Mouse (Mus musculus) neutrophil, adult 59 days (primary cell): ENCODE results near the gene Nek8. TPM values are rescaled to one million over a fixed set of nuclear protein-coding genes. Genes with fewer than 3 reads are reported as not detected.

ENCODE experiments used
- total RNA-seq, 2 experiments: library from RNA; stranded (reverse); gene quantifications; 1 replicate in 1 of 2; 2 replicates in 1 of 2; pipeline ENCODE4 v1.2.4; 2023

The Nek8 gene
- 1 to 10 TPM; 3.0 to 5.9 TPM for total RNA-seq

DNA sequence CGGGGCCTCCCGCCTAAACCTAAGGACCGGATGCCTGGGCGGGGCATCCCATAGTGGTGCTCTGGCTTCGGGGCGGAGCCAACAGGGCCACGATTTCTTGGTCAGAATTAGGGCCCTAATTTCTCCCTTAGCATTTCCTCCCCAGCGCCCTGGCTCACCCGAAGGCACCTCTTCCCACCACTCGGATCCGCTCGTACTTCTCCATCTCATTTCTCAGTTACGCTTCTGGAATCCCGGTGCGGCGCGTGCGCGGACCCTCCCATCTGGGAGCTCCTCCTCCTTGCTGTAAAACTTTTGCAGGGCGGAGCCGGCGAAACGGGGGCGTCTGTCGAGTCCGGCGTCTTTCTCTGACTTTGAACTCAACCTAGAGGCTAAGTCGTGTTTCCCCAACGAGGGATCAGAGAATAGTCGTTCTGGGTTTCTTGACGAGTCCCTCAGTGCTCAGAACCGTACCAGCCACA, at the start of gene Nek8, which contains the start of gene Tlcd1:
Gene Nek8 (minus strand): TSS at position 274 of the 461 bp plus-strand sequence.
Gene Tlcd1 (plus strand): TSS at position 310 of the 461 bp plus-strand sequence.

DNA sequence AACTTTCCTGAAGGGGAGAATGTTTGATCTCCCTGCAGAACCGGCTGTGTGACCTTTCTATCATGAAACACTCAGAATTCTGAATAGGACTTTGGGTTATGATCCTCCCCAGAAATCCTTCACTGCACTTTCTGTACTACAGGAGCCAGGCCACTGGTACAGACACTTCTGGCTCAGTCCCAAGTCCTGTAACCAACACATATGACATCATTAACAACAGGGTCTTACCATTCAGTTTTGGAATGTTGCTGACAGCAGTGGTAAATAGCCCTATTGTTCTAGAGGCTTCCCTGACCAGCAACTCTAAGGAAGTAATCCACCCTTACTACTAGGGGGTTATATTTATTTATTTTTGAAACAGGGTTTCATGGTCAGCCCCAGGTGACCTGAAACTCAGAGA, 16.6 kb upstream of the Nek8 start, which contains the start of gene Proca1:
Gene Proca1 (plus strand): TSS at position 280 of the 400 bp plus-strand sequence.

DNA sequence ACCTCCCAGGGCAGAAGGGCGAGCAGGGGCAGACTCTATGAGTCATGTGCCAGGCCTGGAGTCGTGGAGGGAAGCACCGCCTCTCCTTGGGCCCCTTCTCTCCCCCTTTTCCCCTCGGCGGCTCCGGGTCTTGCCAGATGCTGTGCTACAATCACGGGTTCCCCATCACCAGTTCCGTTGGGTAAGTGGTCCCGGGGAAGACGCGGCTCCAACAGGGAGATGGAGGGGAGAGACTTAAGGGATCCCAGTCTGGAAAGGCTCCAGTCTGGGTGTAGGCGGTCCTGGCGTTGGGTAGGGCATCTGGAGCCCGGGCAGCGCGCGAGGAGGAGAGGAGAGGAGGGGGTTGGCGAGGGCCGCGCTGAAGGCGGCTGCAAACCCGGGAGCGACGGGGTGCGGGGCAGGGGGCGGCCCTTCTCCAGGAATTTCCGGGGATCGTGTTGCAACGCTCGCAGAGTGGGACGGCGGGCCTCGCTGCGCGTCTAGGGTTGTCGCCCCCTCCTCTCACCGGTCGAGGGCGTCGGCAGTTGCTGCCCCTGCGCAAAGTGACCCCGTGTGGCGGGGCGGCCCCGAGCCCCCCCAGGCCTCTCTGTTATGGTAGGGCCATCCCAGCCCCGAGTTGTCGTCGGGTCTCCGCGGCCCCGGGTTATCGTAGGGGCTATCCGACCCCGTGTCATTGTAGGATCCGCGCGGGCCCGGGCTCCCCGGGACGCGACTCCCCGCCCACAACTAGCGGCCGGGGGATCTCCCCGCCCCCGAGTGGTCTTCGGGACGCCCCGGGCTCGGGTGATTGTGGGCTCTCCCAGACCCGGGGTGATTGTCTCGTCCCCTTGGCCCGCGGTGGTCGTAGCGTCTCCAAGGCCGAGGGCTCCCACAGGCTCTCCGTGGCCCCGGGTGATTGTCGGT, 12.1 kb upstream of the Nek8 start, which contains the start of gene Rab34:
Gene Rab34 (plus strand): TSS at position 100 of the 903 bp plus-strand sequence.

DNA sequence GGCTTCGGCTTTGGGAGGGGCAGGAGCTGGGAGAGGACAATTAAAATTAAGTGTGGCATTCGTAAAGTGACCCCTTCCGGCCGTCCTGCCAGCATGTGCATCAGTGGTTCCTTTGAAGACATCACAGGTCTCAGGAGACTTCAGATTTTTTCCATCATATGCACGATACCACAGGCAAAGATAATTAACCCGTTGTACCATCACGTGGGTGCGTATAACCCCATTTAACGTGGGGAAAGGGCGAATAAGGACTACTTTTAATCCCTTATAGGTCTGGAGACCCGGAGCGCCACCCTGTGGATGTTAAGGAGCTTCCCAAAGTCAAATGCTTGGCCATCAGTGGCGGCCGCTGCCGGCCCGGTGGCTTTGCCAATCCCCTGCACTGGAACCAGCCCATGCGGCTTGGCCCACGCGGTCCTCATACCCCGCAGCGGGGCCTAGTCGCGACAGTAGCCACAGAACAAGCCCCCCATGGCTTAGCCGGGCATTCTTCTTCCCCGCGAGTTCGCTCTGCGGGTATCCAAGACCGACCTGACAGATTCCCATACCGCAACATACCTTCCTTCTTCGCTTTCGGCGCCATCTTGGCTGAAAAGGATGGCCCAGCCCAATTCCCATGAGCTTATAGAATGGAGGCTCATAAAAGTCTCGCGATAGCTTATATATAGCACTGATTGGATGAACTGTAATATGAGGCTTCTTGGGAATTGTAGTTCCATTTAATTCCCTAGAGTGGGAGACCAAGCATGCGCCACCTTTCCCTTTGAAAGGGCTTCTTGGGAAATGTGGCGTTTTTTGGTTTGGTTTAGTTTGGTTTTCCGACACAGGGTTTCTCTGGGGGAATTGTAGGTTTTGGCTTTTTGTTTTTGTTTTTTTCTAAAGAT, 6.7 kb upstream of the Nek8 start, which contains the start of gene Rpl23a:
Gene Rpl23a (minus strand): TSS at position 624 of the 884 bp plus-strand sequence.

DNA sequence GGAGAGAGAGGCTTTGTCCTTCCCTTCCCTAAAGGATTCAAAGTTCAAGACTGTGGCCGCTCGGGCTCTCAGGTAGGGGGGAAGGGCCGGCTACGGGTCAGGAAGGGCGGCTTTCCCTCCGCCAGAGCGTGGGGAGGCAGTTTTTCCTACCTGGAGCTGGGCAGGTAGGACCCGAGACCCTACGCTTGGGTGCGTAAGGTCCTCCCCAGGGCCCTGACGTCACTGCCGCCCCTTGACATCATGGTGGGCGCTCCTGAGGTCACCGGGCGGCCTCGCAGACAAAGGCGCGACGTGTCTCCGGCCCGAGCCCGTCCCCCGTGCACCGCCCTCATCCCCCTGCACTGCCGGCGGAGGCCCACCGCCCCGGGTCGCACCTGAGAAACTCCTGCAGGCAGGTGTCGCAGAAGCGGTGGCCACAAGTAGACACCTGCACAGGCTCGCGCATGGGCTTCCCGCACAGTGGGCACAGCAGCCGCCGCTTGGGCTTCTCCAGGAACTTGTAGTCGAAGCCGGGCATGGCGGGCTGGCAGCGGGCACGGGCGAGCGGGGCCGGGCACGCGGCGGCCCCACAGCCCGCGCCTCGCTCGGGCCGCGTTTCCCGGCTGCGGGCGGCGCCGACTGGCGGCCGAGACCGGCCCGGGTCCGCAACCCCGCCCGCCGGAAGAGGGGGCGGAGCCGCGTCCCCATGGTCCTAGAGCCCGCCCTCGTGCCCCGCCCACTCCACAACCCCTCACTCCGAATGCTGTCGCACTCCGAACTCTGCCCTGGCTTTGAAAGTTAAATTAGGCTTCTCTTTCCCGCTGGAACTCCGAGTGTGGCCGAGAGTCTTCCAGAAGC, 11.3 kb downstream of the Nek8 start, which contains the start of gene Traf4:
Gene Traf4 (minus strand): TSS at position 666 of the 837 bp plus-strand sequence.

Other genes with a start within 250 kb of the Nek8 start
- not detected for gene Sez6, start 245.9 kb downstream of the Nek8 start, total RNA-seq
- 10 to 100 TPM; 87.8 to 88.6 TPM for gene Phf12, start 193.9 kb downstream of the Nek8 start, total RNA-seq
- 1 to 10 TPM; 2.3 to 2.5 TPM for gene Dhrs13, start 144.4 kb downstream of the Nek8 start, total RNA-seq
- 100 to 1,000 TPM; 132 to 147 TPM for gene Flot2, start 138.7 kb downstream of the Nek8 start, total RNA-seq
- gene Eral1, start 96.3 kb downstream of the Nek8 start, total RNA-seq = 10 to 100 TPM; 15.0 to 15.1 TPM
- gene Fam222b, start 82.0 kb downstream of the Nek8 start, total RNA-seq = 10 to 100 TPM; 44.3 to 50.4 TPM
- 1 to 10 TPM; 2.7 to 6.1 TPM for gene Traf4, start 11.1 kb downstream of the Nek8 start, total RNA-seq
- 1 to 10 TPM; 5.3 to 8.4 TPM for gene Tlcd1, start within 50 bp of the Nek8 start, total RNA-seq
- gene Rpl23a, start 6.9 kb upstream of the Nek8 start, total RNA-seq = 1,000 to 10,000 TPM in 1 of 2 experiments, 100 to 1,000 TPM in 1; 959 to 1,073 TPM
- 1 to 10 TPM in 1 of 2 experiments, under 1 TPM in 1; 1.00 to 1.3 TPM for gene Rab34, start 11.8 kb upstream of the Nek8 start, total RNA-seq
- 1 to 10 TPM; 1.6 to 1.7 TPM for gene Proca1, start 16.7 kb upstream of the Nek8 start, total RNA-seq
- gene Sdf2, start 69.1 kb upstream of the Nek8 start, total RNA-seq = 10 to 100 TPM; 40.4 to 41.5 TPM
- gene Supt6, start 69.3 kb upstream of the Nek8 start, total RNA-seq = 10 to 100 TPM; 42.0 to 45.1 TPM
- gene 2610507B11Rik, start 85.1 kb upstream of the Nek8 start, total RNA-seq = 10 to 100 TPM; 58.8 to 60.0 TPM
- gene BC030499, start 114.2 kb upstream of the Nek8 start, total RNA-seq = under 1 TPM; 0.22 to 0.49 TPM
- gene Spag5, start 124.9 kb upstream of the Nek8 start, total RNA-seq = 10 to 100 TPM; 54.9 to 66.0 TPM
- 1 to 10 TPM; 1.9 to 3.7 TPM for gene Aldoc, start 146.3 kb upstream of the Nek8 start, total RNA-seq
- gene Pigs, start 151.7 kb upstream of the Nek8 start, total RNA-seq = 10 to 100 TPM; 33.9 to 37.9 TPM
- 100 to 1,000 TPM; 114 to 116 TPM for gene Unc119, start 166.8 kb upstream of the Nek8 start, total RNA-seq
- gene Foxn1, start 209.9 kb upstream of the Nek8 start, total RNA-seq = not detected
- gene Slc13a2, start 245.5 kb upstream of the Nek8 start, total RNA-seq = not detected